Mouse (Mus musculus) heart, postnatal 25 days (tissue): ENCODE measurements around the gene Tex48. TPM values are rescaled to one million over a fixed set of nuclear protein-coding genes. Genes with fewer than 3 reads are reported as not detected.

ENCODE experiments used
- DNase-seq: peaks from one replicate; pipeline ENCODE4 v3.0.0; 2022; ENCODE audit warnings: low spot score
- intact Hi-C: fragments of 180-260 bp; cut with DNase I; formaldehyde crosslinking; loops from one replicate; pipeline ENCODE4 v1.15.1; 2025
- total RNA-seq, 2 experiments: library from RNA; stranded (reverse); gene quantifications; 2 replicates each; pipeline ENCODE4 v1.2.3; 2021

Gene Tex48
- total RNA-seq, 2 experiments from 2014 or later, result not detected

- DNase-seq, result no peak
- intact Hi-C loops, result no loop called here
Observed at GRCm38 (mm10) chr4:63600786-63601185, 21.4 kb downstream of the Tex48 start.

DNA sequence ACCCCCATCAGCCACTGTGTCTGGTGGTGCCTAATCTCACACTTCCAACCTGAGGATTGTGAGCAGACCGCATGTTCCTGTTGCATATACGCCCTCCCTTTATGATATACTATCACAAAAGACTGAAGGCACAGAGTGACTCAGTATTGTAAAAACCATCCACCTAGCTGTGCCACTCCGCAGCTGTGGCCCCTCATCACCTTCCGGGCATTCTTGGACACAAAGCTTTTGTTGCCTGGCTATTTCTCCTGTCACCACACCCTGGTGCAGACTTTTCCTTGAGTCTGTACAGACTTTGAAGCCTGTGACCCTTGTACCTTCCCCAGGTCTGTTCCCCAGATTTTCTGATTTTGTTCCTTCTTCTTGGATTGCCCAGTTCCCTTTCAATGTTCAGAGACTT is 26.2 kb downstream of the Tex48 start:
- intact Hi-C loops, result no loop called here
- DNase-seq, result no peak

DNA sequence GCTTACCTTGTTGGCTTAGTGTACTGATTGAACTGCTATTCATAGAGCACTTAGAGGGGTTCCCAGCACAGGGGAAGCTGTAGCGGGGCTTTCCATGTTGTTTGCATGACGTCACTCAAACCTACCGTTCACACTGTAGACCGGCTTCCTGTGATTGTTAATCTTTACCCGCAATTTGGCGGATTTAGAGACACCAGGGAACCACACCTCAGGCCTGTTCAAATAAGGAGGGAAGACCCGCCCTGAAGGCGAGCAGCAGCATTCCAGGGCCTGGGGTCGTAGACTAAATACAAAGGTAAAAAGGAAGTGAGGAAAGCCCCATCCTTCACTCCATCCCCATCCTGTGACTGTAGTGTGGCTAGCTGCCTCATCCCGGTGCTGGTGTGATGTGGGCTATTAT is 27.0 kb downstream of the Tex48 start:
- DNase-seq, result no peak
- intact Hi-C loops, result no loop called here

- intact Hi-C loops, result no loop called here
- no peak for DNase-seq
Observed at GRCm38 (mm10) chr4:63594459-63595110, 27.6 kb downstream of the Tex48 start.

- no peak for DNase-seq
Observed at GRCm38 (mm10) chr4:63590538-63590937, 31.7 kb downstream of the Tex48 start.

DNA sequence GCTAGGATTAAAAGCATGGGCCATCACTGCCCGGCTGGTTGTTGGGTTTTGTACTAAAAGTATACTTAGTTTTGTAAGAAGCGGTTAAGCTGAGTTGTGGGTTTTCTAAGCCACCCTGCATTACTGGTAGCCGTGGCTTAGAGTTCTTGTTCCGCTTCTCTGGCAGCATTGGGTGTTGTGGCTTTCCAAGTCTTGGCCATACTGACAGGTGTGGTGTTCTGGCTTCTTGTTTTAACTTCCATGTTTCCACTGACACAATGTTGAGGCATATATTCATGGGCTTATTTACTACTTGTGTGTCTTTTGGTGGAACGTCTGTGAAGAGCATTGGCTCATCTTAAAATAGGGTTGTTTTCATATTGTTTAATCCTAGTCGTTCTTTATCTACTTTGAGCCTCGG is 32.2 kb downstream of the Tex48 start:
- intact Hi-C loops, result no loop called here

More at GRCm38 (mm10) chr4:63590538-63590937, 31.7 kb downstream of the Tex48 start:
- intact Hi-C loops, result no loop called here

GRCm38 (mm10) chr4:63586240-63586639 is 36.0 kb downstream of the Tex48 start:
- intact Hi-C loops, result no loop called here
- no peak for DNase-seq

More for the DNA sequence above, 32.2 kb downstream of the Tex48 start:
- DNase-seq, result no peak

GRCm38 (mm10) chr4:63585216-63585615 is 37.0 kb downstream of the Tex48 start:
- DNase-seq, result no peak
- intact Hi-C loops, result no loop called here

GRCm38 (mm10) chr4:63582580-63582979 is 39.6 kb downstream of the Tex48 start:
- intact Hi-C loops, result no loop called here
- no peak for DNase-seq

DNA sequence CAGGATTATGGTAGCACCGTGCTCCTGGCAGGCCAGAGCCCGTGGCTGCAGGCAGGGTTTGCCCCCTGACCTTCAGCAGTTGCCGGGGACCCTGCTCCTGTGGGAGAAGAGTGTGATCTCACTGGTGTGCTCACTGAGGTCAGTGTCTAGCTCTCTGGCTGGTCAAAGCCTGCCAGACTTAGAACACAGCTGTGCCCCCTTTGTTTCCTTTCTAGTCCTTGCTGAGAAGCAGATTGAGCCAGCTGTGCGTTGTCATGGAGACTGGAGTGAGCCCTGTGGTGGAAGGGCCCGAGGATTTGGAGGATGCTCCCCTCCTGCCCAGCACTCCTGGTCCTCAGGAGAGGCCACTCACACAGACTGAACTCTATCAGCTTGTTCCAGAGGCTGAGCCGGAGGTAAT is 42.1 kb downstream of the Tex48 start:
- intact Hi-C loops, result no loop called here
- no peak for DNase-seq

GRCm38 (mm10) chr4:63579649-63580048 is 42.6 kb downstream of the Tex48 start:
- intact Hi-C loops, result no loop called here
- no peak for DNase-seq

- DNase-seq, result no peak
- intact Hi-C loops, result no loop called here
Observed at GRCm38 (mm10) chr4:63572621-63573020, 49.6 kb downstream of the Tex48 start.

DNA sequence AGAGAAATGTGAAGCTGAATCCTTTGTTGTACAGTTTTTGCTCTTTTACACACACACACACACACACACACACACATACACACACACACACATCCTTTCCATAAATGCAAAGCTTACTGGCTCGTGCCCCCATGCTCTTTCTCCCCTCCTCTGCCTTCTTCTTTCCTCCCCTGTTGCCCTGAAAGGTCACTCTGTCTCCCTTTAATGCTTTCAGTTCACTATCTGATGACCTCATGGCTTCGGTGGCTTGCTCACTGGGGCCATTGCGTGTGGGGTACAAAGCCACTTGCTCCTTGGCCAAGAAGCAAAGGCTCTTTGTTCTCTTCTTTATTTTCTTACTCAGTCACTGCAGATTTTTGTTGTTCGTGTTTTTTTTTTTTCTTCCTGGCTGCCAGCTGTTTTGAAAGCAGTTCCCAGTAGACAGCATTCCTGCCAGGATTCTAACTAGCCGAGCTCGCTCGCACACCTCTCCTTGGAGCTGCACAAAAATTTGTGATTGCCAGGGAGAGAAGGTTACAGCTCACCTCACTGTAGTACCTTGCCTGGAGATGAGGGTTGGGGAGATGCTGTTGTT is 51.9 kb downstream of the Tex48 start:
- intact Hi-C loops, result no loop called here
- no peak for DNase-seq

GRCm38 (mm10) chr4:63569322-63569721 is 52.9 kb downstream of the Tex48 start:
- DNase-seq, result no peak
- intact Hi-C loops, result no loop called here

DNA sequence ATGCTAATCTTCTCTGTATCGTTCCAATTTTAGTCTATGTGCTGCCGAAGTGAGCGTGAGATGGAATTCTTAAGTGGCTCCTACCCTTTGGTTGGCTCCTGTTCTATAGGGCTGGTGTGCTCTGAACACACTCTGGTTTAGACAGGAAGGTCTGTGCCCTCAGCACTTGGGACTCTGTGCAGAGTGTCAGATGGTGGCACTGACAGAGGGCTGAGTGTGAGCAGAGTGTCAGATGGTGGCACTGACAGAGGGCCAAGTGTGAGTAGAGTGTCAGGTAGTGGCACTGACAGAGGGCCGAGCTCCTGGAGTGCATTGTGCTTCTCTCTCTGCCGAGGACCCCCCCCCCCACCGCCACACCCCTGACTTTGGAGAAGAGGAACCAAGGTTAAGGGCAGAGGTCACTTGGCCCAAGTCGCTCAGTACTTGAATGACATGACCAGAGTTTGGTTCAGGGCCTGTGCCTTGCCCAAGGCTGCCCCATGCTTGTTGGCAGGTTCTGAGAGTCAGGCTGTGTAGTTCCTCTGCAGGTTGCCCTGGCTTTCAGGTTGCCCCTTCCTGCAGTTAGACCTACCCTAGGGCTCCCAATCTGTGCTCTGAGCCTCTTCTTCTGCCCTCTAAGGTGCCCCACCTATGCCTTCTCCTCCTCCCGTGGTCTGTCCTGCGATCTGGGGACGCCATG is 54.4 kb downstream of the Tex48 start:
- DNase-seq, result no peak
- intact Hi-C loops, result no loop called here

DNA sequence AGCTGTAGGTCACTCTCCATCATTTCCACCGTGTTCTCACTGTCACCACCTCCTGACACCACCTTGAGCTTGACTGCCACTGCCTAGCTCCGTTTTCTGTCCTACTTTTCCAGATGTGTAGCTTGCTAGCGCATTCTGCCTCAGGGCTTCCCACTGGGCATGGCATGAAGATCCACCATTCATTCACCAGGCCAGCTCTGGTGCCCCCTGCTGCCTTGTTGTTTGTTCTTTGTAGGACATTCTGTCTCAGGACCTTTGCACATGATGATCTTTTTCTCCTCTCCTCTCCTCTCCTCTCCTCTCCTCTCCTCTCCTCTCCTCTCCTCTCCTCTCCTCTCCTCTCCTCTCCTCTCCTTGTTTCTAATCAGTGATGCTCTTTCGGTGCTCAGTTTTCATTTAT is 59.5 kb downstream of the Tex48 start:
- DNase-seq, result no peak
- intact Hi-C loops, result loop anchor here (5.0 kb wide), 1 partner anchor 55 kb away; no protein-coding TSS in a partner anchor

DNA sequence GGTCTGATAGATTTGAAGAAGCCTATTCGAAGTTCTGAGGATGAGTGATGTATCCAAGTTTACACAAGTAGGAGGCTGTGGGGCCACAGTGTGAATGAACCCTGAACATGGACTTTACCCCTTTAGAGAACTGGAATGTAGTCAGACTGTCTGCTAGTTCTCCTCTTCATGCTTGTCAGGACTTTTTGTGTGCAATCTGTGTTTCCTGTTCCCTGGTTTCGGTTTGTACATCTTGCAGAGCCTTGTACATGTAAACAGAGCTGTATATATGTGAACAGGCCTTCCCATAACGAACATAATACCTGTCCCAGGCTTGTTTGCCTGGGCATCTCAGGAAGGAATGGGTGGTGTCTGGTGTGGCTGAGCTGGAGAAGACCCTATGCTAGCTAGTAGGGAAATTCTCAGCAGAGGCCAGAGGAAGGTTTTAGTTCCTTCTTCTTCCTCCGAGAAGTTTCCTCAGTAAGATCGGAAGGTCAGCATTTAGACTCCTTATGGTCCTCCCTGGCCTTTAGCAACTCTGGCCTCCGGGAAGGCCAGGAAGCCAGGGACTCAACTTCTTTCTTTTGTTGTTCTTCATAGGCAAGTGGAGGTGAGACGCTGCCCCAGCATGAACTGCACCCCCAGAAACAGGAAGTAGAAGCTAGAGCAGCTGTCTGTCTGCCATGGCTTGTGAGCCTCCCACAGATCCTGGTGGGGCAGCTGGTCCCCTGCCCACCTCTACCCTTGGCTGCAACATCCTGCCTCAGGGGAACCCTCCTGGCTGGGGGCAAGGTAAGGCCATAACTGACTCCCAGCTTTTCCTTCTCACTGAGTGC is 60.2 kb downstream of the Tex48 start:
- intact Hi-C loops, result loop anchor here (5.0 kb wide), 1 partner anchor 55 kb away; no protein-coding TSS in a partner anchor
- no peak for DNase-seq

DNA sequence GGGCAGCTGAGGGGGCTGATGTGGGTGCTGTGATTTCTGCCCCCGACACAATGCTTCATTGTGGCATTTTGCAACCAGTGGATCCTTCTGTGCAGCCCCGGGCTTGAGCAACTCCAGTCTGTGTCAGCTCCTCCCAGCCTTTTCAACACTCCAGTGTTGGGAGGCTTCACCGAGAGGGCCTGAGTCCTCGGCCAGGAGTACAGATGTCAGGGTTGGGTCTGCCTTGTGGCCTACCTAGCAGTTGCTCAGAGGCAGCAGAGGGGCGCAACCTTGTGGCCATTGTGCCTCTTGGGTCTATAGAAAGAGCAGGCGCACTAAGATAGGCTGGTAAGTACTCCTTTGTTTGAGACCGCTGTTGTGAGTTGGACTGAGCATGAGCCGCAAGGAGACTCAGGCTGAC is 62.1 kb downstream of the Tex48 start:
- no peak for DNase-seq
- intact Hi-C loops, result loop anchor here (5.0 kb wide), 1 partner anchor 53 kb away; no protein-coding TSS in a partner anchor

- no peak for DNase-seq
- intact Hi-C loops, result no loop called here
Observed at GRCm38 (mm10) chr4:63559127-63559697, 63.0 kb downstream of the Tex48 start.
